Mouse (Mus musculus) hindbrain, embryonic 10.5 days (tissue): ENCODE measurements around the gene Gtf2a1l. TPM values are rescaled to one million over a fixed set of nuclear protein-coding genes. Genes with fewer than 3 reads are reported as not detected.

ENCODE experiments used
- DNase-seq: peaks from one replicate; pipeline ENCODE4 v3.0.0-alpha.2; 2017; ENCODE audit warnings: low spot score
- H3K27ac ChIP-seq: fragments of 300-500 bp; sonication (generic); 2 replicates; pipeline ENCODE4 v1.5.1; 2016; ENCODE audit warnings: mild to moderate bottlenecking, moderate library complexity
- H3K27me3 ChIP-seq: fragments of 300-500 bp; sonication (generic); 2 replicates; pipeline ENCODE4 v1.6.1; 2016; ENCODE audit warnings: mild to moderate bottlenecking; ENCODE audit not compliant: poor library complexity, insufficient read depth, severe bottlenecking
- H3K36me3 ChIP-seq: fragments of 300-500 bp; sonication (generic); 2 replicates; pipeline ENCODE4 v1.6.1; 2016; ENCODE audit warnings: mild to moderate bottlenecking, moderate library complexity
- H3K4me1 ChIP-seq: fragments of 300-500 bp; sonication (generic); replicated peaks from 2 replicates; pipeline ENCODE4 v1.6.1; 2016; ENCODE audit warnings: mild to moderate bottlenecking
- H3K4me3 ChIP-seq: fragments of 300-500 bp; sonication (generic); 2 replicates; pipeline ENCODE4 v1.5.1; 2016; ENCODE audit warnings: mild to moderate bottlenecking, moderate library complexity
- H3K9me3 ChIP-seq: fragments of 300-500 bp; sonication (generic); 2 replicates; pipeline ENCODE4 v1.6.1; 2016; ENCODE audit warnings: mild to moderate bottlenecking, moderate library complexity
- WGBS: fragments of 180-500 bp; shearing (Covaris S2); methylation state at CpG from one replicate; pipeline ENCODE4 v1.1.7; 2016; 5-methylcytosine and 5-hydroxymethylcytosine counted together
- polyA plus RNA-seq: library from polyadenylated mRNA; unstranded; fragments of >200 nt; fragmentation: Nextera tagmentation; extraction: Ambion mirVana; gene quantifications from 2 replicates; pipeline ENCODE4 v1.2.1, GENCODE M21; 2016

Gtf2a1l gene
- 0.10 and 0.43 TPM in 2 replicates for polyA plus RNA-seq

DNA sequence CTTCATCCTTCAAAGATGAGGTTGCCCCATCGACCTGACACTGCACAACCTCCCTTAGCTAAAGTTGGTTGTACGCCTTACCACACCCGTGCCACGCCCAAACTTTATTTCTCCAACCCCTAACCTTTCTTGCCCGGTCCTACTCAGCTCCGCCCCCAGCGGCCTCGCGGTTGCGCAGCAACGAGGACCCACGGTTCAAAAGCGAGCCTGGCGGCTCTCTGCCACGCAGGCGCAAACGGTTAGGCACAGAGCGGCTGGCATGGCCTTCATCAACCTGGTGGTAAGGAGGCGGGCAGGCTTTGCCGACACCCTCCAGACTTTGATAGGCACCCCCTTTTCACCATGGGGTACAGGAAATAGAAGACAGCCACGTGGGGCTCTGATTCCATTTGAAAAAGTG is at the start of gene Gtf2a1l:
TSS of gene Gtf2a1l (plus strand) at position 209 of the 400 bp plus-strand sequence.
- peak; percentile 62 for DNase-seq
- no peaks in the 10 kb centered on the region for H3K9me3 ChIP-seq
- H3K27me3 ChIP-seq, result no peaks in the 10 kb centered on the region
- no peaks in the 10 kb centered on the region for H3K36me3 ChIP-seq
- H3K27ac ChIP-seq, result peak within 1 kb of the TSS; percentile 47
- H3K4me3 ChIP-seq, result peak within 1 kb of the TSS; percentile 23
- WGBS, result 29% methylated on average over 21 of the region's 21 CpGs
- H3K4me1 ChIP-seq, result peaks cover 5% of the 10 kb centered on the region; the same call in 1 of the 2 replicates

DNA sequence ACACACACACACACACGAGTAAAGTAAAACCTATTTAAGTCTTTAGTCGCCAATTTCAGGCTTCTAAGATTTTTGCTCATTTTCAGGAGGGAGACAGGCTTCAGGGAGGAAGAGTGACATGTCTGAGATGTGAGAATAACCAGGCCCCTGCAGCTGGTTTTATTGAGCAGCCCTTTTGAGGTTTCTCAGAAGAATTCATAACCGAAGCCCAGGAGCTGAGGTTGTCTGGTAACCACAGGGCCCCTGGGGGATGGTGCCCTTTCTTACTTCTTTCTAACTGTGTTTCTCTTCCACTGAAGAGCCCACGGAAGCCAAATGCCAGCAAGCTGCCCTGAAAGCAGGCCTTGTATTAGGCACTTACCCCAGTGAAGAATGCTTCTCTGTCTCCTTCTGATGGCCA is 47.5 kb upstream of the Gtf2a1l start:
- H3K27ac ChIP-seq, result no peak overlapping the region

DNA sequence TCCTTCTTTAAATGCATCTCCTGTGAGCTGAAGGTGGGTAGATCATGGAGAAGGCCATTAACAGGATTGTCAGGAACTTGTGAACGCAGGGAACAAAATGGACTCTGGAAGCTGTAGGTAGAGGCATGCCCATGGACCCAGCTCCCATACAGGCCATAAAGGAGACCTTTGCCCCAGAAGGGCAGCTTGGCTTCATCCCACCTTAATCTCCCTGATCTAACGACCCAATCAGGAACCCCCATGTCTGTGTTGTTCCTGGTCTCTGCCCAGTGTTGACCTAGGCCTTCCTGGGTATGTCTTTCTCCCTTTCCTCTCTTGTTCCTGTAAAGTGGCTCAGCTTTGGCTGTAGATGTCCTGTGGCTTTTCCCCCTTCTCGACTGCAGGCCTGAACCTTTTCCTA is 47.1 kb upstream of the Gtf2a1l start:
- 82% methylated on average over 3 of the region's 3 CpGs for WGBS
- H3K27me3 ChIP-seq, result no peaks in the 10 kb centered on the region
- H3K4me1 ChIP-seq, result peaks cover 13% of the 10 kb centered on the region
- H3K4me3 ChIP-seq, result no peak overlapping the region
- no peak overlapping the region for H3K27ac ChIP-seq
- H3K9me3 ChIP-seq, result no peaks in the 10 kb centered on the region
- H3K36me3 ChIP-seq, result peaks cover 15% of the 10 kb centered on the region; the same call in 1 of the 2 replicates
- no peak for DNase-seq

More for the DNA sequence above, 47.5 kb upstream of the Gtf2a1l start:
- H3K4me1 ChIP-seq, result peaks cover 9% of the 10 kb centered on the region
- H3K4me3 ChIP-seq, result no peak overlapping the region
- no peaks in the 10 kb centered on the region for H3K27me3 ChIP-seq
- 90% methylated on average over 4 of the region's 4 CpGs for WGBS
- no peak for DNase-seq
- no peaks in the 10 kb centered on the region for H3K9me3 ChIP-seq
- peaks cover 15% of the 10 kb centered on the region; the same call in 1 of the 2 replicates for H3K36me3 ChIP-seq

DNA sequence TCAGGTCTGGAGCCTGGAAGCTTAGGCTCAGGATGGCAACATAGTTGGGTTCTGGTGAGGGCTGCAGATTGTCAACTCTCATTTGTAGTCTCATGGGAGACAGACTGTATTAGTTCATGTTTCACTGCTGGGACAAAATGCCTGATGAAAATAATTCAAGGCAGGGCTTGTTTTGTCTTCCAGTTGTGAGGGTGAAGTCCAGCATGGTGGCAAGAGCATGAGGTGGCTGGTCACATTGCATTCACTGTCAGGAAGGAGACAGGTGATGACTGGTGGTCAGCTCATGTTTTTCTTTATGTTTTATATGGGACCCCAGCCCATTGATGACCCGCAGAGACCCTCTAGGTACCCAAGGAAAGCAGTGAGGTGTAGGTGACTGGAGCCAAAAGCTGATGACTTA is 45.7 kb upstream of the Gtf2a1l start:
- DNase-seq, result no peak
- H3K4me1 ChIP-seq, result peaks cover 21% of the 10 kb centered on the region
- no peaks in the 10 kb centered on the region for H3K27me3 ChIP-seq
- WGBS, result 81% methylated on average over 1 of the region's 1 CpGs
- H3K4me3 ChIP-seq, result no peak overlapping the region
- H3K27ac ChIP-seq, result no peak overlapping the region
- no peaks in the 10 kb centered on the region for H3K9me3 ChIP-seq
- H3K36me3 ChIP-seq, result peaks cover 15% of the 10 kb centered on the region; the same call in 1 of the 2 replicates

DNA sequence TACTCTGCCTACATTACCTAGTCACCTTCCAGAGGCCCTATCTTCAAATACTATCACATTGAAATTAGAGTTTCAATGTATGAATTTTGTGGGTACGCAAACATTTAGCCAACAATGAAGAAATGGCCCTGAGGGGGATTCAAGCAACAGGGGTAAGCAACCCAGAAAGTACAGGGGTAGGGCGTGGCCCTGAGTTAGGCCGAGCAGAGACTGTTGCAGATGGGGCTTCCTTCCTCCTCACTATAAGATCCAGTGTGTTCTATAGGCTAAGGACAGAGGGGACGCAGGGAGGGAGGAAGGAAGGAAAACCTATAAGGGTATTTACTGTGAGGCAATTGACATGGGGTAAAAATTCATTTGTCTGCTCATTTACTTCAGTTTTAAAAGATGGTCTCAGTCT is 44.1 kb upstream of the Gtf2a1l start:
- H3K27me3 ChIP-seq, result no peaks in the 10 kb centered on the region

DNA sequence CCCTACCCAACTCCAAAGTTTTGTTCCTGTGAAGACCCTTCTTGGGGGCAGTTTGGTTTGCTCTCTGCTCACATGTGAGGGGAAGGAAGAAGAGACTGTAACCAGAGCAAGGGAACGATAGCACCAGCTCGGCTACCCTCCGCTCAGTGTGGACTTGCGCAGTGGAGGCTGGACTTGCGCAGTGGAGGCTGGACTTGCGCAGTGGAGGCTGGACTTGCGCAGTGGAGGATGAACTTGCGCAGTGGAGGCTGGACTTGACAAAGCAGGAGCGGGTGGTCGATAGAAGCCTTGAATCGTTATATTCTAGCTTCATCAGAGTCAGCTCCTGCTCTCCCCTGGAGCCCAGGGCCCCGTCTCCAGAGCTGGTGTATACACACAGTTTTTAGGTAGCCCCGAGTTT is 43.1 kb upstream of the Gtf2a1l start:
- no peaks in the 10 kb centered on the region for H3K27me3 ChIP-seq
- WGBS, result 92% methylated on average over 13 of the region's 13 CpGs
- no peak for DNase-seq
- H3K9me3 ChIP-seq, result no peaks in the 10 kb centered on the region
- H3K27ac ChIP-seq, result peak overlapping the region; percentile 62; the same call in 1 of the 2 replicates
- H3K36me3 ChIP-seq, result peaks cover 15% of the 10 kb centered on the region; the same call in 1 of the 2 replicates
- peaks cover 43% of the 10 kb centered on the region for H3K4me1 ChIP-seq
- H3K4me3 ChIP-seq, result no peak overlapping the region

More for the DNA sequence above, 44.1 kb upstream of the Gtf2a1l start:
- Histone ChIP-seq H3K9me3 (no peaks in the 10 kb centered on the region), H3K36me3 (peaks cover 15% of the 10 kb centered on the region; the same call in 1 of the 2 replicates), H3K4me3 (no peak overlapping the region), H3K27ac (no peak overlapping the region), H3K4me1 (peaks cover 33% of the 10 kb centered on the region)
- DNase-seq, result no peak
- 86% methylated on average over 4 of the region's 4 CpGs for WGBS

DNA sequence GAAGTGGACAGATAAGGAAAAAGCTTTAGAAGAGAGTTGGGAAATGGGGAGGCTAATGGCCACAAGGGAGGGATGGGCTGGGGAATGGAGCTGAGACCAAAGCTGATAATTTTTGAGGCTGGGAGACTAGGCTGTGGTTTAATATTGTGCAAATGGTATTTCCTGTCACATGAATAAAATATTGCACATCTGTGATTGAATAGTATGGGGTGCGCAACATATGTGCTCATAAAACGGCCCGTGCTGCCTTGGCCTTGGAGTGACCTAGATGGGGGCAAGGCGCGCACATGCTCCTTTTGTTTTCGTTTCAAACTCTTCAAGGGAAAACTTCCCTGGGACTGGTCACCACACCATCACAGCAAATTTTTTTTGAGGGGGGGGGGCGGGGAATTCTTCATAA is 42.5 kb upstream of the Gtf2a1l start:
- H3K27me3 ChIP-seq, result no peaks in the 10 kb centered on the region
- peaks cover 48% of the 10 kb centered on the region for H3K4me1 ChIP-seq
- peaks cover 11% of the 10 kb centered on the region; the same call in 1 of the 2 replicates for H3K36me3 ChIP-seq
- no peak overlapping the region for H3K4me3 ChIP-seq
- no peak for DNase-seq
- no peaks in the 10 kb centered on the region for H3K9me3 ChIP-seq
- H3K27ac ChIP-seq, result peak overlapping the region; percentile 72
- 77% methylated on average over 7 of the region's 7 CpGs for WGBS

DNA sequence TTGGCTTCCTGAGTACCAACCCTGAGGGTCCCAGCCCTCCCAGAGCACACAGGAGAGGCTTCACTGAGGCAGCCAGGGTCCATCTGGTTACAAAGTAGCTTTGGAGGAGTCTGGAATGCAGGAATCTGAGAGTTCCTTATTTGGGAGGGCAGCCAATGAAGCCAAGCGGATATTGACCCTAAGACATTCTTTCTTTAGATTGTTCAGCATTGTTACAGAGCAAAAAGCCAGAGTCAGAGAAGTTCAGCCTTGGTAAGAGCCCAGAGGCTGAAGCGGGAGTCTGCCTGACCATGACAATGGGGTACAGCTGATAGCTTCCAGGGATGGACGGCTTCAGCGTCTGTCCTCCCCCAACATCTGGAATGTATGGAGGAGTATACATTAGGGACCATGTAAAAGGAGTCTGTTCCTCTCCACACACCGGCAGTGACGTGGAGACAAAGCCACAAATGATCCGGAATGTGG is 42.1 kb upstream of the Gtf2a1l start:
- DNase-seq, result peak; percentile 34
- H3K27ac ChIP-seq, result peak overlapping the region; percentile 72
- 36% methylated on average over 7 of the region's 7 CpGs for WGBS

DNA sequence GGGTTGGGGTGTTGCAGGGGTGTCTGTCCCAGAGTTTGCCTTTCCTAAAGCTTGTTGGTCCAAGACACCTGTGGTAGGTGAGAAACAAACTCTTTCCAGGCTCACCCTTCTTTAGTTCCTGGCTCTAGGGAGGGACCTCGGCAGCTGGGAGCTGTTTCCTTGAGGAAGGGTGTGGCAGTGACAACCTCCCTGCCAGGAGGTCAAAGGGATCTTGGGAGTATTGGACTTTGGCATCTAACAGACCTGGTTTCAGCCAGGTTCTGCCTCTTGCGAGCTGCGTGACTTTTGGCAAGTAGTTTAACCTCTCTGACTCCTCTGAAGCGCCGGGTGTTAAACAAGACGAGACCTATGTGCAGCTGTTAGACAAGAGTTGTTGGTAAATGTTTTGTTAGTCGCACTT is 41.3 kb upstream of the Gtf2a1l start:
- no peak for DNase-seq
- Histone ChIP-seq H3K27ac (peak overlapping the region; percentile 72), H3K9me3 (no peaks in the 10 kb centered on the region), H3K36me3 (no peaks in the 10 kb centered on the region), H3K4me3 (no peak overlapping the region), H3K27me3 (no peaks in the 10 kb centered on the region), H3K4me1 (peaks cover 58% of the 10 kb centered on the region)
- WGBS, result 82% methylated on average over 7 of the region's 7 CpGs

More for the DNA sequence above, 42.1 kb upstream of the Gtf2a1l start:
- Histone ChIP-seq H3K27me3 (no peaks in the 10 kb centered on the region), H3K4me1 (peaks cover 52% of the 10 kb centered on the region), H3K9me3 (no peaks in the 10 kb centered on the region), H3K36me3 (0 out of 2 replicates have a peak, but pooled peaks cover 7% of the 10 kb centered on the region), H3K4me3 (no peak overlapping the region)

DNA sequence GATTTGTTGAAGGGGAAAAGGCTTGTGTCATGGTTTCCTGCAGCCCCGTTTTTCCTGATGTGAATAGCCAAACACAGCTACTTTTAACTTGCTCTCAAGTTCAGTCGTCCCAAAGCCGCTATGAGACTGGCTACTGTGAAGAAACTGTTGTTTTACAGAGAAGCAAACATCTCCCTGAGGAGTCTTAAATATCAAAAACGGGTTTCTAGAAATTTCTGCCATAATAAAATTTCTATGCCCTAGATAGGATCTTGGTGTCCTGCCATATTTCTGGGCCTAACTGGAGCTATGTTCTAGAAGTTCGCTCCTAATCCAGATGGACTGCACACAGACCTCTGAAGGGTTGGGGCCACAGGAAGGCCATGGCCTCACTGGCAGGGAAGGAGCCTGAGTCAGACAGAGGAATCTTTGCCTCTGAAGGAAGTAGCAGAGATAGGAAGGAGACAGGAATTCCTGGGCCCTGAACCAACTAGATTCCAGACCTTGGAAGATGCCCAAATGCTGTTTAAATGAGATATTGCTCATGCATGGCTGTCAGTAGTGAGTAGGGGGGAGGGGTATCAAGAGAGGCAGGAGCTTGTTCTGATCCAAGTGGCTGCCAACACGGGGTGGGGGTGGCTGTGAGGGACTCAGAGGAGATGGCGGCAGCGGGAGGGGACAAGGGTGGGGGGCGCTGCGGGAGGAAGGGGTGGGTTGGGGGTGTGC is 39.6 kb upstream of the Gtf2a1l start:
- no peaks in the 10 kb centered on the region for H3K27me3 ChIP-seq
- H3K4me1 ChIP-seq, result peaks cover 58% of the 10 kb centered on the region
- H3K4me3 ChIP-seq, result no peak overlapping the region
- no peaks in the 10 kb centered on the region for H3K36me3 ChIP-seq
- no peak for DNase-seq
- 51% methylated on average over 10 of the region's 10 CpGs for WGBS
- no peaks in the 10 kb centered on the region for H3K9me3 ChIP-seq
- peak overlapping the region; percentile 86 for H3K27ac ChIP-seq

DNA sequence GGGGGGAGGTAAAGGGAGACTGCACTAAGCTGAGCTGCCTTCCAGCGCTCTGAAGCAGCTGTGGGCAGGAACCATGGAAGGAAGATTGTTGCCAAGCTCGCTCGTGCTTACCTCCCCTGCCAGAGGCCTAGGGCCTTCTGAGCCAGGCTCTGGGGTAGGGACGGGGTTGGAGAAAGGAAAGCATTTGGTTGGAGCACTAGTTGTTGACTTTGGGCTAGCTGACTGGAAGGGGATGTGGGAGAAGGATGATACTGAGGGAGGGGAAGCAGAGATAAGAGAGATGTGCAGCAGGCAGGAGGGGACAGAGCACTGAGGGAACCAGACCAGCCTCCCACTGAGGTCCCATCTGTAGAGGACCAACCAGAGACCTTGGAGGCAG is 39.1 kb upstream of the Gtf2a1l start:
- no peak for DNase-seq
- no peaks in the 10 kb centered on the region for H3K27me3 ChIP-seq
- peaks cover 58% of the 10 kb centered on the region for H3K4me1 ChIP-seq
- no peak overlapping the region for H3K4me3 ChIP-seq
- peak overlapping the region; percentile 86 for H3K27ac ChIP-seq
- 39% methylated on average over 4 of the region's 4 CpGs for WGBS
- no peaks in the 10 kb centered on the region for H3K36me3 ChIP-seq
- H3K9me3 ChIP-seq, result no peaks in the 10 kb centered on the region

DNA sequence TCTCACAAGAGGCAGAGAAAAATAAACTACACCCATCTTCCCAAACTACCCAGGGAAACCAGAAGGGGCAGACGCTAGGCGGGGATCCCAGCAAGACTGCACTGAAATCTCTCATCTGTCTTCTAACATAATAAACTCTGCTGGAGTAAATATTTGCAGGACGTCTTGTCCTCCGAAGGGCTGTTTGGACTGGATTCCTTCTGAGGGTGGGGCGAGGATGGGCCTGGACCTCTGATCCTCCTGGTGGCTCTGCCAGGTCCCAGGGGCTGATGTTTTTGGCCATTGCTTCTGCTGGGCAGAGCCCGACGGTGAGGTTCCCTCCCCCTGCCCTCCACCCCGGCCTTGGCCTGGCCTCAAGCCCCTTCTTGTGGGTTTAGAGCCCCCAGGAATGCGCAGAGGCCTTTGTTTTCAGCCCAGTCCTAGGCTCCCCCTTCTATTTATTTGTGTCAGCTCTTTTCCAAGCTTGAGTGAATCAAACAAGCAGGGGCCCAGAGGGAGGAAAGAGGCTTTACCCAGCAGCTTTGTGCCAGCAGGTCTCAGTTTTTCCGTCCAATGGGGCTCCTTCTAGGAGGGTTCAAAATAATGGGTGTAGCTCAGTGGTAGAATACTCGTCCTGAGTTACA is 38.4 kb upstream of the Gtf2a1l start:
- Histone ChIP-seq H3K27me3 (no peaks in the 10 kb centered on the region), H3K4me3 (no peak overlapping the region), H3K36me3 (no peaks in the 10 kb centered on the region), H3K27ac (peak overlapping the region; percentile 86), H3K4me1 (peaks cover 60% of the 10 kb centered on the region), H3K9me3 (no peaks in the 10 kb centered on the region)
- WGBS, result 10% methylated on average over 11 of the region's 11 CpGs
- DNase-seq, result peak; percentile 40

DNA sequence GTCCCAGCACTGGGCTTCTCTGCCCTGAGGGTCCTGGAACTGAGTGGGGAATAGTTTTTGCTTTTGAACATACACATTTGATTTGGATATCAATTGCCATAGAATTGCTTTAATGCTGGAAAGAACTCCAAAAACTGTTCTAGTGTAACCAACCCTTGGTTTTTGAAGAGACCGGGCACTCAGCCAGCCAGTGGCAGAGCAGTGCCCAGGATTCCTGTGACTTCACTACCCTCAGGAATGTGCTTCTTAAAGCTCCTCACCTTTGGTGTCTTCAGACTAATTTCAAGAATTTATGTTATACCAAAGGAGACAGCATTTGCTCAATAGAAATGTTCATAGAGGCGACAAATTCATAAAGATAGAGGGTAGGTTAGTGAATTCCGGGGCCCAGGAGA is 37.9 kb upstream of the Gtf2a1l start:
- 73% methylated on average over 3 of the region's 3 CpGs for WGBS
- no peaks in the 10 kb centered on the region for H3K9me3 ChIP-seq
- H3K36me3 ChIP-seq, result peaks cover 3% of the 10 kb centered on the region
- H3K4me1 ChIP-seq, result peaks cover 58% of the 10 kb centered on the region
- no peak overlapping the region for H3K4me3 ChIP-seq
- no peaks in the 10 kb centered on the region for H3K27me3 ChIP-seq
- H3K27ac ChIP-seq, result peak overlapping the region; percentile 86
- no peak for DNase-seq
